In the genomic region with DNA sequence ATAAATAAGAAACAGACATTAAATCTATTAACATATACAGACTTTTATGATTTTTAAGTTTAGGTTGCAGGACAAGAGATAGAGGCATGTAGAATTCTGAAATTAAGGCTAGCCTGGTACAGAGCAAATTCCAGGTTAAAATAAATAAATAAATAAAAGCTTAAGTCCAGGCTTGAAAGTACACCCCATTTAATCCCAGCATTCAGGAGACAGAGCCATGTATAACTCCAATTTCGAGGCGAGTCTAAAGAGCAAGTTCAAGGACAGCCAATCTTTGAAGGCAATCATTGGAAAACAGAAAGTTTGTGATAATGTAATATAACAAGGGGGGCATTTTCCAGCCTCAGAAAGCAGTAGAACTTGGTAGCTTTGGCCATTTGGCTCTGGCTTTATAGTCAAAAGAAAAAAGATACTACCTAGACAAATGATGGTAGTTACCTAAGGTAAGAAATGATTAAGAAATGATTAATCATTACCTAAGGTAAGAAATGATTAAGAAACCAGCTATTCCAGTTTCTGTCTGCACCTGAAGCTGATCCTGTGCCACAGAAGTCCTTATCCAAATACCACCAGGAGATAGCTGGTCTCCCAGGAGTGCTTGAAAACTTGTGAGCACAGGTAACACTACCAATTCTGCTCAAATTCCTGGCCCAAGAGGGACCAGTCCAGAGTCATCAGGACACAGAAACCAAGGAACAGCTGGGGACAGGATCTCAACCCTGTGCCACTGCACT, we compare ENCODE assay signal across 14 mouse cellular contexts.
"Had no signal": no experiment of that assay in that cellular context is flagged by ENCODE, and none has a peak within 500 bp of the region (broad histone marks: within the 10 kb centered on the region; RNA-seq: fewer than 3 reads in every experiment).

No protein-coding gene starts in this region.

- ATAC-seq: lung, postnatal 0 days had no signal

- H3K4me1 ChIP-seq: hindbrain, embryonic 15.5 days; limb, embryonic 13.5 days; midbrain, embryonic 10.5 days; neural tube, embryonic 12.5 days had no signal

- H3K27me3 ChIP-seq: hindbrain, embryonic 15.5 days; limb, embryonic 13.5 days; neural tube, embryonic 12.5 days had no signal

- DNase-seq: left cerebral cortex, postnatal 4 days; lung, adult 18-20 months; lung, postnatal 4 days; midbrain, embryonic 14.5 days; right cerebral cortex, postnatal 4 days; thymus, adult 2 months; thymus, postnatal 25 days had no signal

- H3K36me3 ChIP-seq: hindbrain, embryonic 15.5 days; limb, embryonic 13.5 days; midbrain, embryonic 10.5 days; neural tube, embryonic 12.5 days had no signal

- H3K9ac ChIP-seq: hindbrain, embryonic 15.5 days; limb, embryonic 13.5 days; liver, embryonic 14.5 days; neural tube, embryonic 12.5 days had no signal

- H3K9me3 ChIP-seq: hindbrain, embryonic 15.5 days; limb, embryonic 13.5 days; midbrain, embryonic 10.5 days; neural tube, embryonic 12.5 days had no signal

- H3K4me3 ChIP-seq: hindbrain, embryonic 15.5 days; layer of hippocampus, adult 2 months; limb, embryonic 13.5 days; midbrain, embryonic 10.5 days; neural tube, embryonic 12.5 days had no signal

- H3K4me2 ChIP-seq: hindbrain, embryonic 15.5 days; limb, embryonic 13.5 days; neural tube, embryonic 12.5 days had no signal

- H3K27ac ChIP-seq: hindbrain, embryonic 15.5 days; layer of hippocampus, adult 2 months; limb, embryonic 13.5 days; liver, embryonic 14.5 days; midbrain, embryonic 10.5 days; neural tube, embryonic 12.5 days had no signal
